Mouse (Mus musculus): ENCODE results near the gene Mymk. TPM values are rescaled to one million over a fixed set of nuclear protein-coding genes. Genes with fewer than 3 reads are reported as not detected.

Gene Mymk
- total and polyA plus RNA-seq, 2 experiments = not detected

DNA sequence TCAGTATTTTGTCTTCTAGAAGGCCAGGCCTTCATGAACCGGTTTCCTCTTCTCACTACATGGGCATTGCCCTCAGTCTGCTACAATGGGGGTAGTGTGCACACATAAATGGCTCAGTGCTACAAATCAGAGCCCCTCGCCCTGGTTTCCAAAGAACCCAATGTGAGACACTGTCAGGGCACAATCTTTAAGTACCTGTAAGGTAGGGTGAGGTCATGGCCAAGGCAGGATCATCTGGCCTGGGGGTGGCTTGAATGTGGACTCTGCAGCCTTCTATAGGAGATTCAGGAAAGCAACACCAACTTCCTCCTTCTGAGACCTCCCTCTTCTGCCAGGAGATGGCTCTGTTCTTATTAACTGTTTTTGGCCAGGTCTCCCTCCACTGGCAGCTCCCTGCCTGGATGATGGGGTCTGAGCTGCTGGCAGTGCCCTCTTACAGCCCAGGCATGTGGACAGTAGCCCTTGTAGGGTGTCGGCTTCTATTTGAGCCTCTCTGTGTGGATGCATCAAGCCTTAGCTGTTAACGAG lies 14.6 kb upstream of the Mymk start:
- H3K27ac ChIP-seq (replicated peaks; ENCODE audit: insufficient read depth, low read depth, low read length) = no peak overlapping the region
- WGBS = 80% methylated on average over 4 of the region's 4 CpGs
- H3K27me3 ChIP-seq (ENCODE audit: control insufficient read depth, insufficient read depth, low read length) = no peaks in the 10 kb centered on the region
- H3K79me2 ChIP-seq (ENCODE audit: control insufficient read depth, insufficient read depth, low read length) = no peaks in the 10 kb centered on the region
- H3K4me3 ChIP-seq (ENCODE audit: insufficient read depth, low read depth, low read length) = no peak overlapping the region
- no peak for TF ChIP-seq CTCF (IDR thresholded peaks at IDR 0.05; ENCODE audit: low read depth, low read length)
- TF ChIP-seq POLR2A (IDR thresholded peaks at IDR 0.05; ENCODE audit: extremely low read depth, insufficient read depth, low read length) = no peak
- no peak overlapping the region for H3K9ac ChIP-seq (ENCODE audit: low read depth, low read length)
- peaks cover 5% of the 10 kb centered on the region; the same call in 1 of the 2 replicates for H3K4me1 ChIP-seq (ENCODE audit: control insufficient read depth, insufficient read depth, low read length)
- no peak for DNase-seq (ENCODE audit: extremely low read depth, low read depth, low spot score)
- H3K36me3 ChIP-seq (ENCODE audit: control insufficient read depth, insufficient read depth, low read length) = no peaks in the 10 kb centered on the region

DNA sequence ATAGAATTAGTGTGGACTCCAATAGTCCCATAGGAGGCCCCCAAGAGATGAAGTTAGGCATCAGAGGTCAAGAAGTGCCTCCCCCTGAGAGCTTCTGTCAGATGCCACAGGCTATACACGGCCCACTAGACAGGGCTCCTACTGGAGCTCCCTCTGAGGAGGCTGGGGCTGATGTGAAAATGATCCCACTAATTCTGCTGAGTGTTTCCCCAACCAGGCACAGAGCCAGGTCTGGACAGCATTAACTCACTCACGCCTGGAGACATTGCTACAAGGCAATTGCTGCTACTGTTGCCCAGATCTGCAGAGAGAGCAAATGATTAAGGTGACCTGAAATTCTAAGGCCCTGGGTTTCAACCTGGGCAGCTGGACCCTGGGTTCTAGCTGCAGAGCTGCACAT lies 13.8 kb upstream of the Mymk start:
- no peak overlapping the region for H3K9ac ChIP-seq (ENCODE audit: low read depth, low read length)
- peaks cover 5% of the 10 kb centered on the region; the same call in 1 of the 2 replicates for H3K4me1 ChIP-seq (ENCODE audit: control insufficient read depth, insufficient read depth, low read length)
- DNase-seq (ENCODE audit: extremely low read depth, low read depth, low spot score) = no peak
- H3K4me3 ChIP-seq (ENCODE audit: insufficient read depth, low read depth, low read length) = no peak overlapping the region
- 62% methylated on average over 2 of the region's 2 CpGs for WGBS
- H3K79me2 ChIP-seq (ENCODE audit: control insufficient read depth, insufficient read depth, low read length) = no peaks in the 10 kb centered on the region
- no peak for TF ChIP-seq POLR2A (IDR thresholded peaks at IDR 0.05; ENCODE audit: extremely low read depth, insufficient read depth, low read length)
- TF ChIP-seq CTCF (IDR thresholded peaks at IDR 0.05; ENCODE audit: low read depth, low read length) = no peak
- no peaks in the 10 kb centered on the region for H3K36me3 ChIP-seq (ENCODE audit: control insufficient read depth, insufficient read depth, low read length)
- no peaks in the 10 kb centered on the region for H3K27me3 ChIP-seq (ENCODE audit: control insufficient read depth, insufficient read depth, low read length)
- H3K27ac ChIP-seq (replicated peaks; ENCODE audit: insufficient read depth, low read depth, low read length) = no peak overlapping the region

DNA sequence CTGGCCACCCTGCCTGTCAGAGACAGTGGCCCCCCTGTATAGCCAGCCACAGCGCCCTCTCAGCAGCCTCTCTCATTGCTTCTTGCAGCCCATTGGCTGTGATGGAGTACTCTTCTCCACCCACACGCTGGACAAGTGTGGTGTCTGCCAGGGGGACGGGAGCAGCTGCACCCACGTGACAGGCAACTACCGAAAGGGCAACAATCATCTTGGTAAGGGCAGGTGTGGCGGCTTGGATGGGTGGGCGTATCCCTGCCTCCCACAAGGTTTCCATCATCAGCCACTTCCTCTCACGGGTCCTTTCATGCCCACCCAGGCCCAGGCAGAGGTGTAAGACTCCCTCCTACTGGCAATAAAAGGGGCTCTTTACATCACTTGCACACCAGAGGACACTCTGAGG lies 13.0 kb upstream of the Mymk start:
- WGBS = 49% methylated on average over 8 of the region's 8 CpGs
- no peak overlapping the region for H3K27ac ChIP-seq (replicated peaks; ENCODE audit: insufficient read depth, low read depth, low read length)
- TF ChIP-seq CTCF (IDR thresholded peaks at IDR 0.05; ENCODE audit: low read depth, low read length) (no peak), POLR2A (IDR thresholded peaks at IDR 0.05; ENCODE audit: extremely low read depth, insufficient read depth, low read length) (no peak)
- H3K4me1 ChIP-seq (ENCODE audit: control insufficient read depth, insufficient read depth, low read length) = peaks cover 5% of the 10 kb centered on the region; the same call in 1 of the 2 replicates
- no peaks in the 10 kb centered on the region for H3K27me3 ChIP-seq (ENCODE audit: control insufficient read depth, insufficient read depth, low read length)
- no peaks in the 10 kb centered on the region for H3K36me3 ChIP-seq (ENCODE audit: control insufficient read depth, insufficient read depth, low read length)
- H3K79me2 ChIP-seq (ENCODE audit: control insufficient read depth, insufficient read depth, low read length) = no peaks in the 10 kb centered on the region
- no peak overlapping the region for H3K4me3 ChIP-seq (ENCODE audit: insufficient read depth, low read depth, low read length)
- H3K9ac ChIP-seq (ENCODE audit: low read depth, low read length) = no peak overlapping the region
- no peak for DNase-seq (ENCODE audit: extremely low read depth, low read depth, low spot score)

- Histone ChIP-seq H3K36me3 (ENCODE audit: control insufficient read depth, insufficient read depth, low read length) (no peaks in the 10 kb centered on the region), H3K79me2 (ENCODE audit: control insufficient read depth, insufficient read depth, low read length) (no peaks in the 10 kb centered on the region), H3K27ac (replicated peaks; ENCODE audit: insufficient read depth, low read depth, low read length) (no peak overlapping the region), H3K9ac (ENCODE audit: low read depth, low read length) (no peak overlapping the region), H3K27me3 (ENCODE audit: control insufficient read depth, insufficient read depth, low read length) (no peaks in the 10 kb centered on the region), H3K4me1 (ENCODE audit: control insufficient read depth, insufficient read depth, low read length) (peaks cover 5% of the 10 kb centered on the region; the same call in 1 of the 2 replicates), H3K4me3 (ENCODE audit: insufficient read depth, low read depth, low read length) (no peak overlapping the region)
- WGBS = 73% methylated on average over 12 of the region's 12 CpGs
- no peak for TF ChIP-seq CTCF (IDR thresholded peaks at IDR 0.05; ENCODE audit: low read depth, low read length)
- TF ChIP-seq POLR2A (IDR thresholded peaks at IDR 0.05; ENCODE audit: extremely low read depth, insufficient read depth, low read length) = no peak
- peak; percentile 24 for DNase-seq (ENCODE audit: extremely low read depth, low read depth, low spot score)
These were observed 11.9 kb upstream of the Mymk start for GRCm38 (mm10) chr2:27083761-27084475.

GRCm38 (mm10) chr2:27079649-27080048 lies 7.7 kb upstream of the Mymk start:
- Histone ChIP-seq H3K27me3 (ENCODE audit: control insufficient read depth, insufficient read depth, low read length) (no peaks in the 10 kb centered on the region), H3K9ac (ENCODE audit: low read depth, low read length) (peak overlapping the region; percentile 14; the same call in 1 of the 2 replicates), H3K27ac (replicated peaks; ENCODE audit: insufficient read depth, low read depth, low read length) (no peak overlapping the region), H3K79me2 (ENCODE audit: control insufficient read depth, insufficient read depth, low read length) (no peaks in the 10 kb centered on the region), H3K4me1 (ENCODE audit: control insufficient read depth, insufficient read depth, low read length) (0 out of 2 replicates have a peak, but pooled peaks cover 3% of the 10 kb centered on the region), H3K36me3 (ENCODE audit: control insufficient read depth, insufficient read depth, low read length) (no peaks in the 10 kb centered on the region), H3K4me3 (ENCODE audit: insufficient read depth, low read depth, low read length) (peak overlapping the region; percentile 5; the same call in 1 of the 2 replicates)
- WGBS = 79% methylated on average over 2 of the region's 2 CpGs
- TF ChIP-seq POLR2A (IDR thresholded peaks at IDR 0.05; ENCODE audit: extremely low read depth, insufficient read depth, low read length) (no peak), CTCF (IDR thresholded peaks at IDR 0.05; ENCODE audit: low read depth, low read length) (no peak)
- no peak for DNase-seq (ENCODE audit: extremely low read depth, low read depth, low spot score)

GRCm38 (mm10) chr2:27079152-27079584 lies 7.2 kb upstream of the Mymk start, which contains the start of gene Adamtsl2:
TSS of gene Adamtsl2 (plus strand) at chr2:27079379.
- no peaks in the 10 kb centered on the region for H3K79me2 ChIP-seq (ENCODE audit: control insufficient read depth, insufficient read depth, low read length)
- H3K9ac ChIP-seq (ENCODE audit: low read depth, low read length) = peak within 1 kb of the TSS; percentile 14
- peak; percentile 60 for DNase-seq (ENCODE audit: extremely low read depth, low read depth, low spot score)
- TF ChIP-seq CTCF (IDR thresholded peaks at IDR 0.05; ENCODE audit: low read depth, low read length) = no peak
- no peak for TF ChIP-seq POLR2A (IDR thresholded peaks at IDR 0.05; ENCODE audit: extremely low read depth, insufficient read depth, low read length)
- no peaks in the 10 kb centered on the region for H3K36me3 ChIP-seq (ENCODE audit: control insufficient read depth, insufficient read depth, low read length)
- H3K4me3 ChIP-seq (ENCODE audit: insufficient read depth, low read depth, low read length) = peak within 1 kb of the TSS; percentile 23
- WGBS = 3% methylated on average over 10 of the region's 10 CpGs
- H3K4me1 ChIP-seq (ENCODE audit: control insufficient read depth, insufficient read depth, low read length) = 0 out of 2 replicates have a peak, but pooled peaks cover 3% of the 10 kb centered on the region
- H3K27me3 ChIP-seq (ENCODE audit: control insufficient read depth, insufficient read depth, low read length) = no peaks in the 10 kb centered on the region
- H3K27ac ChIP-seq (replicated peaks; ENCODE audit: insufficient read depth, low read depth, low read length) = no peak within 1 kb of the TSS
